Mouse (Mus musculus): ENCODE results near the gene Uba52.

The Uba52 gene

DNA sequence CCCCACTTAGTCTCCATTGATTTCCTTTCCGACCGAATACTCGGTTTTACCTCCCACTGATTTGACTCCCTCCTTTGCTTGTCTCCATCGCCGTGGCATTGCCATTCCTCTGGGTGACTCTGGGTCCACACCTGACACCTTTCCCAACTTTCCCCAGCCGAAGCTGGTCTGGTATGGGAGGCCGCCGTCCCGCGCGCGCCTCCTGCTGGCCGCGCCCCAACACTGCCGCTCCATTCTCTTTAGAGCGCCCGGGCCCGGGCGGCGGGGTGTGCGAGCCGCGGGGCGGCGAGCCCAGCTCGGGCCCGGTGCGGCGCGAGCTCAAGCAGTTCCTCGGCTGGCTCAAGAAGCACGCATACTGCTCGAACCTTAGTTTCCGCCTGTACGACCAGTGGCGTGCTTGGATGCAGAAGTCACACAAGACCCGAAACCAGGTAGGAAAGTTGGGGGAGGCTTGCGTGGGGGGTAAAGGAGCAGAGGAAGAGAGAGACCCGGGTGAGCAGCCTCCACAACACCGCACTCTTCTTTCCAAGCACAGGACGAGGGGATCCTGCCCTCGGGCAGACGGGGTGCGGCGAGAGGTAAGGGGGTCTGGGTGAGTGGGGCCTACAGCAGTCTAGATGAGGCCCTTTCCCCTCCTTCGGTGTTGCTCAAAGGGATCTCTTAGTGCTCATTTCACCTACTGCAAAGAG, 7.4 kb downstream of the Uba52 start:
- no peak for DNase-seq (ENCODE audit: low spot score)

DNA sequence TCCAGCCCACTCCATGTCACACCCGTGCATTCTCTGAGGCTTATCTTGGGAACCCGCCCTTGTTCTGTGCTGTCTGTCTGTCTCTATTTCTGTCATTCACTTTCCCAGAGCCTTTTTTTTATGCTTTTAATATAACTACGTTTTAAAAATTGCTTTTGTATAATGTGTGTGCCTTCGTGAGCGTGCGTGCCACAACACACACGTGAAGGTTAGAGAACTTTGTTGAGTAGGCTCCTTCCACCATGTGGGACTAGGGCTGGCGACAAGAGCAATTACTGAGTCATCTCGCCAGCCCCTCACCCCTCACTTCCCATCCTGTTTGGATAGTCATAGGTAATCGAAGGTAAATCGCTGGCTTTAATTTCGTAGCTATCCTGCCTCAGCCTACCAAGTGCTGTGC, 8.1 kb downstream of the Uba52 start:
- DNase-seq (ENCODE audit: low spot score), result no peak

DNA sequence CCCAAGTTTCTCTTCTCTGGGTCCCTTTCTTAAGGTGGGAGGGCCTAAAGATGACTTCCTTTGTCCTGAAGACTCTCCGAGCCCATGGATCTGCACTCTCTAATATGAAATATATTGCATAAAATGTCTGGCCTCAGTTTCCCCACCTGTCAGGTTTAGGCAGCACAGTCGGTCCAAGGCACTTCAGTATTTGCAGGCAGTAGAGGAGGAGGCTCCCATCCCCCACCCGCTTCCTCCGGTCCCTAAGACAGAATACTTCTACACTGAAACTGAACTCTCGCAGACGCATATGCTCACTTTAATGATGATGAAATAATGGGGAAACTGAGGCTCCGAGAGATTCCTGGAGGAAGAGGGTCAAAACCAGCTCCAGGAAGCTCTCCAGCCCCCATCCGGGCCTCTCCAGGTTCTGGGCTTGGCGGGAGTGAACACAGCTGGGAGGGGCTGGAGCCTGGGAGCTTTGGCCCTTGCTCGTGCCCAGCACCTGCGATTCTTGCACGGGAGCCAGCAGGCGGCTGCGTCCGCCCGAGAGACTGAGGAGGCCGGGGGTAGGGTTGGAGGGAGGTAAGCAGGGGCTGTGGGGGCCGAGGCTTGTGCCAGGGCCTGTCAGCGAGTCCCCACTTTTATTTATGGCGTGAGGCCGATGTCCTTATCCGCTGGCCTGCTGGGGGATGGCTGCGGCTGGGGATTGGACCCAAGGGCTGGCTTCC, 8.6 kb downstream of the Uba52 start:
- no peak for DNase-seq (ENCODE audit: low spot score)

DNA sequence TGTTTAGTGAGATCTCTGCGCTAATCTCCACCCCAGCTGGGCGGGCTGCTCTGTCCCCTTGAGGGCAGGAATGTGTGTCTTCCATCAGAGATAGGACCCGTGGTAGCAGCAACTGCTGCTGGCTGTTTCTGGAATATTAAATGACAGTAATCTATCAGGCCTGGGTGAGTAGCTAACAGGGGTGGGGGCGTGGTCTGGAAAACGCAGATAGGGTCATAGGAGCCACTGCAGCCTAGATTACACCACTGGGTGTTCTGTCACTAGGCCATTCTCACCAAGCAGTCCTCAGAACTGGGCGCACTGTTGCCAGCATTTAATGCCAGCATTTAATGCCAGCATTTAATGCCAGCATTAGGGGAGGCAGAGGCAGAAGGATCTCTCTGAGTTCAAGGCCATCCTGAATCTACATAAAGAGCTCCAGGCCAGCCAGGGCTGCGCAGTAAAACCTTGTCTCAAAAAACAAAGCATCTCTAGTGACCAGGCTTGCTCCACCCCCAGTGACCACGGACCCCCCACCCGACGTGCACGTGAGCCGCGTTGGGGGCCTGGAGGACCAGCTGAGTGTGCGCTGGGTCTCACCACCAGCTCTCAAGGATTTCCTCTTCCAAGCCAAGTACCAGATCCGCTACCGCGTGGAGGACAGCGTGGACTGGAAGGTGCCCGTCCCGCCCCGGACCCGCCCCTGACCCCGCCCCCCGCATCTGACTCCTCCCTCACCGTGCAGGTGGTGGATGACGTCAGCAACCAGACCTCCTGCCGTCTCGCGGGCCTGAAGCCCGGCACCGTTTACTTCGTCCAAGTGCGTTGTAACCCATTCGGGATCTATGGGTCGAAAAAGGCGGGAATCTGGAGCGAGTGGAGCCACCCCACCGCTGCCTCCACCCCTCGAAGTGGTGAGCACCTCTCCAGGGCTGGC, 10.0 kb downstream of the Uba52 start:
- no peak for DNase-seq (ENCODE audit: low spot score)

DNA sequence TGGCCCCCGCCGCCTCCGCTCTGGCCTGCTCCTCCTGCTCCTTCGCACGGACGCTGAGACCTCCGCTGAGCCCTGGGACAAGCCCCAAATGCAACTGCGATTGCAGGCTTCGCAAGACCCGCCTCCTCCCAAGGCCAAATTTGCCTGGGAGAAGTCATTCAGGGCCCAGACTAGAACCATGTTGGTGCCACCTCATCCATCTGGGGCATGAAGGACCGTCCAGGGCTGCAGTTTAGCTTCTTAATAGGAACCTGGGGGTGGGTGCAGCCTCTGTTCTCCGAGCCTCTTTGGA, 14.9 kb downstream of the Uba52 start:
- DNase-seq (ENCODE audit: low spot score), result no peak

DNA sequence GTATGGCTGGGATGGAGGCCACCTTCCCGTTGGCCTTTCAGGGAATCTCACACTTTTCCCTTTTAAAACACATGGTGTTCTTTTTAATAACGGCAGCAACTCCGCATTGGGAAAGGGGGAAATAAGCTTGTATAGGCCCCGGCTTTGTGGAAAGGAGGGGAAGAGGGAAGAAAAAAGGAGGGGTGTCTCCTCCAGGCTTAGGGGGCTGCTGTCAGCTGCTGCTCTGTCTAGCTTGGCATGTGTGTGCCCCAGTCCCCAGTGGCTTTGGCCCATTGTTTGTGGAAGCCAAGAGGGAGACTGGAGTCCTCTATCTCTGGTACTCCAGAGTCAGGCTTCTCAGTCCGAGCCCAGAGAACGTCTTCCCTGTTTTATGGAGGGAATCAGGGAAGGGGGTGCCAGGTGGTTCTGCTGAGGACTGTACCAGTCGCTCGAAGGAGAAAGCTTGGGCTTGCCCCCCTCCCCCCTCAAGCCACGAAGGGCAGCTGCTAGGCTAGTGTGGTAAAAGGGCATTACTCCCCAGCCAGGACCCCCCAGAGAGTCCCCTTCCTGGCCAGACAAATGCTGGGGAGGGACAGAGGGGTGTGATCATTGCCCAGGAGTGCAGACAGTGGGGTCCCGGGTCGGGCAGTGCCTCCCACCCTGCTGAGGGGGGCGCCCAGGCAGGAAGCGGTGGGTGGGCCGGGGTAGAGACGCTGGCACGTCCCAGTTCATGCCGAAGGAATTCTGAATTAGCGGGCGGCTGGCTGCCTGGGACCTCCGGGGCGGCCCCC, 15.4 kb downstream of the Uba52 start:
- DNase-seq (ENCODE audit: low spot score), result no peak

DNA sequence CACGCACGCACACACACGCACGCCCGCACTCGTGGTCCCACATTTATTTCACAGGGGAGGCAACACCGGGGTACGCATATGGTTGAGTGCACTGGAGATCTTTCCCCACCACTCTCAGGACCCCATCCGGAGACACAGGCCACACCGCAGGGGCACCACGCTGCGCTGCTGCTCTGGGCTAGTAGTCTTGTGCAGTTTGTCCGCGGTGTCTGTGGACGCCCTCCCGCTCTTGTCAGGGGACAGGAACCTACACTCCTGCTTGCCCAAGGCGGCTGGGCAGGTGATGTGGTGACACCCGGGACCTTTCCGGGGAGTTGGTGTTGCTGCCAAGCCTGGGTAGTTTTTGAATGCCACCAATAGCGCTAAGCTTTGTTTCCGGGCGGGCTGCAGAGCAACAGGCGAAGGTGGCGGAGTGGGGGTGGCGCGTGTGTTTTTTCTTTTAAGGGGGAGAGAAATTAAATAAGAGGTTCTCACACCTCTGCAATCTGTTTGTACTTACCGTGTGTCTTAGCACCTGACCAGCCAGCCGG, 16.1 kb downstream of the Uba52 start:
- no peak for DNase-seq (ENCODE audit: low spot score)

DNA sequence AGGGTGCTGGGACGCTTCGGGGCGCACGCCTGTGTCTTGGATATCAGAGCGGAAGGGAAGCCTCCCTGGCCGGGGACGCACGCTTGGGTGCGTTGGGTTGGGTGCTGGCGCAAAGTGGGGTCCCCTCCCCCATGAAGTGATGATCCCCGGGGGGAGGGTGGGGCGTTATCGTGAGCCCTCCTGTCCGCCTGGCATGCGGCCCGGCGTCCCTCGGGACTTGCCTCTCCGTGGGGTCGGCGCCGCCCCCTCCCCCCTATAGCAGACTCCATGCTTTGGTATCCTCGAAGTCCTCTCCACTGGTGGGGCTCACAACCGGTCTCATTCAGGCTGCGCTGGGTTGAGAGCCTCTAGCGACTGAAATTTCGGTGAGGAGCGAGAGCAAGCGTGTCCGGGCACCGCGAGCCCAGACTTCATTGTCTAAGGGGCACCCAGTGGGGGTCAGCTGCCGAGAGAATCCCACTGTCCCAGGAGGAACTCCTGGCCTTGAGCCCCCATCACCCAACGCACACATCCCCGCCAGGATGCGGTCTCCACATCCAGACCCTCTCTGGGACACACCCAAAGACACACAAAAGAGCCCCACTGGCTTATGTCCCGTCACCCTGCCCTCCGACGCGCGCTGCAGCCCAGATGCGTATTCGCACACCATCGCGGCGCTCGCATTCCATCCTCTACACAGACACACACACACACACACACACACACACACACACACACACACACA, 16.7 kb downstream of the Uba52 start:
- DNase-seq (ENCODE audit: low spot score), result no peak

DNA sequence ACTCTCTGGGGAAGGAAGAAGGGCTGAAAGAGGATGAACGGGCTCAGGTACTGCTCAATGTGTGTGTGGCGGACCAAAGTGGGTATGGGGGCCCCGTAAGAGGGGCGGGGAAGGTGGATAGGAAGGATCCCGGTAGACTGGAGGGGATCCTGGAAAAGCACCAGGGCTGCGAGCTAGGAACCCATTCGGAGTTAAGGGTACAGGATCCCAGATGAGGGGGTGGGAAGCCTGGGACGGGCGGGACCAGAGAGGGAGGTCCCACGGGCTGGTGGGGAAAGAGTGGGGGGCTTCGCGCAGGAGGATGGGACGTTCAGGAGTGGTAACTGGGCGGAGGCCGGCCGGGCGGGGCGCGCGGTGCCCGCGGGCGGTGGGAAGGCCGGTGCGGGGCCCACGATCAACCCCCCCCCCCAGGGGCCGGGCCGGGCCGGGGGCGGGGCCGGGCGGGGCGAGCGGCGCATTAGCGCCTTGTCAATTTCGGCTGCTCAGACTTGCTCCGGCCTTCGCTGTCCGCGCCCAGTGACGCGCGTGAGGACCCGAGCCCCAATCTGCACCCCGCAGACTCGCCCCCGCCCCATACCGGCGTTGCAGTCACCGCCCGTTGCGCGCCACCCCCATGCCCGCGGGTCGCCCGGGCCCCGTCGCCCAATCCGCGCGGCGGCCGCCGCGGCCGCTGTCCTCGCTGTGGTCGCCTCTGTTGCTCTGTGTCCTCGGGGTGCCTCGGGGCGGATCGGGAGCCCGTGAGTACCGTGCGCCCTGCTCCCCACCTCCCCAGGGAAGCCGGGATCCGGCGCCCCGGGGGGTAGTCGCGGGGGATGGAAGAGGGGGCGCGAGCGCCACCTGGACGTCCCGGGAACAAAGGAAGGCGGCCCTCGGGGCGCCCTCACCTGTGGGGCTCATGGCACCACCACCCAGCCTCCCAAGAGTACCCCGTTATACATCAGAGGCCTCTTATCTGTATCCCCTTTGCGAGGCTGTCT, 17.6 kb downstream of the Uba52 start, which contains the start of gene Crlf1:
Gene Crlf1, plus strand, starts transcription at position 495 of the 977 bp plus-strand sequence.
- DNase-seq (ENCODE audit: low spot score), result no peak

DNA sequence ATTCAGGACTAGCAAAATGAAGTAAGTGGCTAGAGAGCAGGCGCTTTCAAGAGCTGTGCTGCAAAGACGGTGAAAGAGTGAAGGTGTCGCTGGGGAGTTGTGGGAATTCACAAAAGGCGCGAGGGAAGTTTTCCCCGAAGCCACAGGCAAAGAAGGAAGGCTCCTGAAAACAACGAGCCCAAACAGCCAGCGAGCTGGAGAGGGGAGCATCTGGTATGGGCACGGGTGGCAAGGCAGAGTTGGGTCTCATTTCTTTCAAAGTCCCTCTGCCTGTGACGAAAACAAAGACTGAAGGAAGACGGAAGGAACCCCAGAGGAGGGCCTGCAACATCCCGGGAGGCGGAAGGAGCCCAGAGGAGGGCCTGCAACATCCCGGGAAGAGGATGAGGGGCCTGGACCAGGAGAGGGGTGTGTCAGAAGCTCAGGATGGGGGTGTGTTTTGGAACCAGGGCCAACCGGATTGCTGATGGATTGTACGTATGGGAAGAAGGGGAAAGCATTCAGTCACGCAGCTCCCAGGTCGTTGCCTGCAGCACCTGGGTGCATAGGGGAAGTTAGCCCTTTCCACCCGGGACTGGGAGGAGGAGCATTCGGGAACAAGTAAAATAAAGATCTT, 19.6 kb downstream of the Uba52 start:
- no peak for DNase-seq (ENCODE audit: low spot score)

DNA sequence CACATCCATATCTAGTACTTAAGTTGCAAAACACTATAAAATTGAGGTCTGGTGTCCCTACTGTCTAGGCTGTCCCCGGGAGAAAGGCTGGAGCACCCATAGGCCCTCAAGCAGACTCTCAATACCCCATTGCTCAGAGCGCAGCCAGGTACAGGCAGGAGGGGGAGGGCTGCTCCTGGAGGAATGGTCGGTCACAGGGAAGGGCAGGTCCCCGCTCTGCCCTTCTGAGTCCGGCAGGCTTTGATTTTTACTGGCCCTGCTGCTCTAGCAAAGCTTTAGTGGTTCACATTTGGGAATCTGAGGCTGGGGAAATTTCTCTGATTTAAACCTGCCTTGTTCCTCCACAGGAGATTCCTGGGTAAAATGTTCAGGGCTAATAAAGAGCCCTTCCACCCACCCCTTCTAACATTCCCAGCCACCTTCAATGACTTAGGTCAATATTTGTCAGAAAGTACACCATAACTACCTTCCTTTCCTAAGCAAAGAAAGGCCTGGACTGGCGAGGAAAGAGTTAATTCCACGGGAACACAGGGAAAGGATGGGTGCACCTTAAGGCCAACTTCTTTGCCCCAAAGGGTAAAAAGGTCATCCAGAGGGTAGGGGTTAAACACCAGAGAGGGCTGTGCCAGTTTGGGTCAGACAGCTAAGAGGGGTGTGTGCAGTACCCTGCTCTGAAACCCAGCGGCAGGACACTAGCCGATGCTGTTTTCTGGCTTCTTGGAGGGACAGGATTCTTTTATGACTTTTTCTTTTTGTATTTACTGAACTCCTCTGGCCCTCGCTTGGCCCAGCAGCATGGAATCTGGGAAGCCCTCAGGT, 20.3 kb downstream of the Uba52 start:
- no peak for DNase-seq (ENCODE audit: low spot score)

DNA sequence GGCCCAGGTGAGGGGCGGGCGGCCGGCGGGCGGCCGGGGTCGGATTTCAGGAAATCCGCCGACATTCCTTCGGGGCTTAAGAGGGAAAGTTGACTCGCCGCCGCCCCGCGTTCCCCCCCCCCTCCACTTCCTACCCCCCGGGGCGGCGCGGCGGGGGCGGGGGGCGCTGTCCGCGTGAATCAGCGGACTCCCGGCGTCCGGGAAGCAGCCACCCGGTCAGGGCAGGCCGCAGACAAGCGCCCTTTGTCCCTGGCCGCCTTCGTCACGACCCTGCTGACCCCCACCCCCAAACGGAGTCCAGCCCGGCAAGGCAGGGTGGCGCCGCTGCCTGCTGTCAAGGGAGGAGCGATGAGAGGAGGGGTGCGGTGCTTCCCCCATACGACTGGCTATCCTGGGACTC, 21.0 kb downstream of the Uba52 start:
- no peak for DNase-seq (ENCODE audit: low spot score)

DNA sequence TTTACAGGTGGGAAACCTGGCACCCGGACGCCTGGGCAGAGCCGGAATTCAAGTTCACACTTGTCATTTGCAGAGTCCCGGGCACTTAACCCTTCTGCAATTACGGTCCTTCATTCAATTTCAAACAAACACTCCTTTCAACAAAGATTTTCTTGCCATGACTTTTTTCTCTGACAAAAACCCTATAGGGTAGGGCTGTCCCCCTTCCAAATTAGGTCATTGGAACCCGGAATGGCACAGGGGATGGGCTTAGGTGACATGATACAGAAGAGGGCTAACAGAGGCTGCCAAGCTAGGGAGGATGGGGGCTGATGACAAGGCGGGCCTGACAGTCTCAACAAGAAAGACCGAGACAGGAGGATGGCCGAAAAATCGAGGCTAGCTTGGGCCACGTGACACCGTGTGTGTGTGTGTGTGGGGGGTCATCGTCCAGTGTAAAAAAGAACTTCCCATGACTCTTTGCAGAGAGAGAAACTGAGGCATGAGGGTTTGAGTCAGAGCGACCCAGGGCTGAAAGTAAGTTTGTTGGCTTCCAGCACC, 21.6 kb downstream of the Uba52 start:
- DNase-seq (ENCODE audit: low spot score), result no peak

DNA sequence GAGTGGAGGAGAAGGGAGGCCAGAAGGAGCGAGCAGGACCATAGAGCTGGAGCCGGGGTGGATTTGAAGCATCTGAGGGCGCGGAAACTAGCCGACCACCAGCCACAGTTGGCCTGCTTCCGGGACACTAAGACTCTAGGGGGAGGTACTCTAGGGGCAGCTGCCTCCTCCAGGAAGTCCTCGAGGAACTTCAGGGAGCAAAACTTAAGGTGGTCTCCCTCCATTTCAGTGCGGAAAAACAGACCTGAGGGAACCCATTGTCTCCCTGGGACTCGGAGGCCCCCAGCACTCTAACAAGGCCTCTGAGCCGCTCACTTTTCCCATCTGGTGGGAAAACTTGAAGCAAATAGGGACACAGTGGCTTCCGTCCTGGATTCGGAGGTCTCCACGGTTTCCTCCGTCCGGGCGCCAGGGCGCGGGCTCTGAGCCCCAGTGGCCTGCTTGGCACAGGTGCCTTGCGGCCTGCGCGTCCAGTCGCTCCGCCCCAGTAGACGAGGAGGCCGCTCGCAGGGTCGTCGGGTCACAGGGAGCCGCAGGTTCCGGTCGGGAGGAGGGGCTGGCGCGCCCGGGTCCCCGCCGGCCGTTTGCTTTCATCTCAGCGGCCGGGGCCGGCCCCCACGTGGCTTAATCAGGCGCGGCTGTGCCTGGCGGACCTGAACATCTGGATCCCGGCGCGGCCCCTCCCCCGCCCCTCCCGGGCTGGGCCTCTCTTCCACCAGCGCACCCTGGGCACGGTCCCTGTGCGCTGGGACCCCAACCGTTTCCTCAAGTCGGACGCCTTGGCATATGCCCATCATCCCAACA, 22.4 kb downstream of the Uba52 start:
- no peak for DNase-seq (ENCODE audit: low spot score)

DNA sequence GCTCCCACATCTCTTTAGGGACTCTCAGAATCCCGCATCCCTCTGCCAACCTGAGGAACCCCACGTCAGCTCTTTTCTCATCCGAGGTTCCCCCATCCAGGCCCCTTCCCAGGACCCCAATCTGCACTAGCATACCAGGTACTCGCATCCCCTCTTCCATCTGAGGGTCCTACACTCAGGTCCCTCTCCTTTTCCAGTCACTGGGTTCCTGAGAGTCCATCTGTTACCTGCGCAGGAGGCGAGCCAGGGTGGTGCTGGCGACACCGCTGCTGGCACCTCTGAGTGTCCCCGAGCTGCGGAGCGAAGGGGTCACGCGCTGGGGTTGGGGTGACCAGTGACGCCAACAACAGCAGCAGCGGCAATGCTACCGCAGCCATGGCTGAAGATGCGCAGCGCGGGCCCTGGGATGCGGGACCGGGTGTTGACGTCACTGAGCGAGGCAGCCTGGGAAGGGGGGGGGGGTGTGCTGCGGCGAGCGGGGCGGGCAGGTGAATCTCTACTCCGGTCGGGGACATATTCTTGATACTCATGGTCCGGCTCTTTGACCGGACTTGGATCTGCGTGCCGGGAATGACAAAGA, 23.6 kb downstream of the Uba52 start, which contains the start of gene Tmem59l:
Gene Tmem59l, minus strand, starts transcription at position 418 of the 580 bp plus-strand sequence.
- no peak for DNase-seq (ENCODE audit: low spot score)

DNA sequence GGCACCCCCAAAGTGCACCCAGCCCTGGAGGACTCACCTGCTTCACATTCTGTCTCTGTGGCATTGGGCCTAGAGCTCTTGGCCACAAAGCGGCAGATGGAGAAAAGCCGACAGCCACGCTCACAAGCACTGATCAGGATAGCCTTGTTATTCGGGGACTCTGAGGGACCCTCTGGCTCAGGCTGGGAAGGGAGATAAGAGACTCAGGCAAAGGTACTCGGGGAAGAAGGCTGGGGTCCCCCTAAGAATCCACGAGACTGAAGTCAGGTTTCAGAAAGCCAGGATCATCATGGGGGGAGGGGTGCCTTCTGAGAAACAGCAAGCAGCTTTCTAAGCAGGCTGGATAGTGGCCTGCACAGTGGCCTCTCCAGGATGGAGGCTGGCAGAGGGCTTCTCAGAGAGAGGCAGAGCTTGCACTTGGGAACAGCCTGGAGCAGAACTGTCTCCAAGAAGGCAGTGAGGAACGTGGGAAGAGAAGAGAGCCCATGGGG, 24.4 kb downstream of the Uba52 start:
- DNase-seq (ENCODE audit: low spot score), result no peak

DNA sequence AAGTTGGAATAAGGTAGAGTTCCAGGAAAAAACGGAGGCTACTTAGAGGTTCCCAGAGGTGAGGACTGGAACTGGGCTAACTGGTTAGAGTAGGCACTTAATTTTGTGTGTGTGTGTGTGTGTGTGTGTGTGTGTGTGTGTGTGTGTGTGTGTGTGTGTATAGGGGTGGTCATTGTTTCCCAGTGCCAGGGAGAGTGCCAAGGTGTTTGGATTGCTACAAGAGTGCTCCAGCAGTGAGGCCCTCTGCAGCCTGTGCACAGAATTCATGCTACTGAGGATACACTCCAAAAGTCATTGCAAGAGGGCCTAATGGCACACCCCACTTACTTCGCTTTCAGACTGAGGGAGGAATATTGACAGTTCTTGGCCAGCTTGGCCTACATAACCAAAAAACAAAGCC, 27.7 kb downstream of the Uba52 start:
- DNase-seq (ENCODE audit: low spot score), result no peak

All from urinary bladder, postnatal 10 days (tissue).